Mouse (Mus musculus) stomach, postnatal 0 days (tissue): Measurements from ENCODE around the gene Fbxl5.

Experiments
- CTCF ChIP-seq: IDR thresholded peaks from 2 replicates; pipeline ENCODE4 v1.5.1; 2016; ENCODE audit warnings: antibody characterized with exemption, low read depth, mild to moderate bottlenecking, moderate library complexity
- EP300 ChIP-seq: optimal IDR thresholded peaks from 2 replicates; pipeline ENCODE3; 2016; ENCODE audit warnings: antibody characterized with exemption

DNA sequence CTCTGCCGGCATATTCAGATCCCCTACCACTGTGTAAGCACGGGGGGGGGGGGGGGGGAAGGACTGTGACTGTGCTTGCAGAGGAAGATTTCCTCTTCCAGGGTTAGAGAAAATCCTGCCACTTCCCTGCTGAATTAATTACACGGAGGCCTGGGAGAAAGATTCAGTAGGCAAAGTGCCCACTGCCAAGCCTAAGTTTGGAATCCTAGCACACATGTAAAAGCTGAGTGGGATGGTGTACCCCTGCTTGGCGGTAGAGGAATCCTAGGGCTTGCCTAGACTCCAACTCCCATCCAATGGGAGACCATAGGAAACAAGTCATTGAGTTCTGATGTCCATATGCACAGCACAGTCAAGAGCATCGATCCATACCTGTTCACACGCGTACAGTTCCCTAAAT is 97.6 kb downstream of the Fbxl5 start:
- TF ChIP-seq CTCF, result no peak
- no peak for TF ChIP-seq EP300
